Mouse (Mus musculus) cerebellum, adult 9-11 months (tissue): ENCODE data around the gene Akr1b8.
"Not testable (repeated sequence)": the region's sequence is repeated elsewhere in the genome, so short reads cannot be mapped to it uniquely, and the experiment has no call there.

Source experiments
- DNase-seq: peaks from one replicate; pipeline ENCODE4 v3.0.0; 2022

Akr1b8 gene

DNA sequence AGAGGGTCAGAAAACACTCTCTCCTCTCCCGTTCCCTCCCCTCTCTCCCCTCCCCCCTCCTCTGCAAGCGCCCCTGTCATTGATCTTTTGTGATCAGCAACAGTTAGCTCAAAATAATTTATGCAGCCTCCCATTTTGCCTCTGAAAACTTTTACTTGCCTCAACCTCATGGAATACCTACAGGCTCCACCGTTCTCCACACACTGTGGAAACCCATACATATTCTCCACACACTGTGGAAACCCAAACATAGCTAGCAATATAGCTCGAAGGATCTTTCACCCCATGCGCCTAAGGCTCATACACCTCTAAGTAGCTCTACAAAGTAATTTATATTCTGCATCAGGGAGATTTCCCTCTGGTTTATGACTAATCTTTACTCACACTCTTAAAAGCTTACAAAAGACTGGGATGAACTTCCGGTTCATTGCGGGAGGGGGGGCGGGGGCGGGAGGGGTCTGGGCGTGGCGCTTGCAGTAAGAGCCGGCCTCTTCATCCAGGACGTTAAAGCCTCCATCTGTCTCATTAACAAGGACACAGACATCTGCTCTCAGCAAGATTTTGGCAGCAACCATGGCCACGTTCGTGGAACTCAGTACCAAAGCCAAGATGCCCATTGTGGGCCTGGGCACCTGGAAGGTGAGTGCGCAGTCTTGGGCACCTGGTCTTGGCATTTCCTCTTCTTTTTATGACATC, at the start of gene Akr1b8:
TSS of gene Akr1b8 (plus strand) at position 462 of the 696 bp plus-strand sequence.
- DNase-seq = peak; percentile 85

DNA sequence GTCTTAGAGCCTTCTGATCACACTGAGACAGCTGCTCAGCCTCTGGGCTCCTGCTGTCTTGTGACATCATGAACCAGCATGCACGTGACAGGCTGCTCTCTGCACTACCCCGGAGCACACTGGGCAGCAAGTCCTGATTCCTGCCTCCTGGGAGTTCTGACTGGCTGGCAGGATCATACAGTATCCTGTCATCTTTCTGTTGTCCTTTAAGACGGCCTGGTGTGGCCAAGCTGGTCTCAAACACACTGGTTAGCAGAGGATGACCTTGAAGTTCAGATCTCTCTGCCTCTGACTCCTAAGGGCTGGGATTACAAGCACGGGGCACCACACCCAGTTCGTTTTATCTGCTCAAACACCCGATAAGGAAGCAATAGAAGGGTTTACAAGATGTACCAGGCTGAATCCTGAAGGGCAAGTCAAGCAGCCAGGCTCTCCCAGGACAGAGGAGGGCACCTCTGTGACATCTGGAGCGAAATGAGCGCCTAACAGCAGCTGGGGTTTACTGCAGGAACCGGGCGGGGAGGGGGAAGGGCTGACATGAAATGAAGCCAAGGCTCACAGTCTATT, 49.2 kb upstream of the Akr1b8 start:
- no peak for DNase-seq

GRCm38 (mm10) chr6:34306797-34307196, 47.1 kb upstream of the Akr1b8 start:
- no peak for DNase-seq

- DNase-seq = no peak
These were observed 44.4 kb upstream of the Akr1b8 start for GRCm38 (mm10) chr6:34309526-34309925.

- DNase-seq = no peak
These were observed 43.8 kb upstream of the Akr1b8 start for GRCm38 (mm10) chr6:34310023-34310595.

DNA sequence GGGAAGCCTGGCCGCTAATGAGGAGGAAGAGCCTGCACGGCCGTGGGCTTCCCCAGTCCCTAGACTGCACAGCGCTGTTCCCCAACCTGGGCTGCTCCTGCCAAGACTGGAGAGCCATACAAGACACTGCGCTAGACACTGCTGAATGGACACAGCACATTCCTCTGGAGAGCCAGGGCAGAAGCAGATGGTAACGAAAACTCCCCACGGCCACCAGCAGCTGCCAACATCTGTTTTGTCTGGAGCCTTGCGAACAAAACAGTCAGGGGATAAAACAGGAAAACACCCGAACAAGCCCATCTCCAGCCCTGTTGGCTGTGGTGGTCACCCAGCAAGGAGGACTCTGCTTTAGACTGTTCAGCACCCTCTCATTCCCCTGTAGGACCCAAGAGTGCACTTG, 40.5 kb upstream of the Akr1b8 start:
- no peak for DNase-seq

DNA sequence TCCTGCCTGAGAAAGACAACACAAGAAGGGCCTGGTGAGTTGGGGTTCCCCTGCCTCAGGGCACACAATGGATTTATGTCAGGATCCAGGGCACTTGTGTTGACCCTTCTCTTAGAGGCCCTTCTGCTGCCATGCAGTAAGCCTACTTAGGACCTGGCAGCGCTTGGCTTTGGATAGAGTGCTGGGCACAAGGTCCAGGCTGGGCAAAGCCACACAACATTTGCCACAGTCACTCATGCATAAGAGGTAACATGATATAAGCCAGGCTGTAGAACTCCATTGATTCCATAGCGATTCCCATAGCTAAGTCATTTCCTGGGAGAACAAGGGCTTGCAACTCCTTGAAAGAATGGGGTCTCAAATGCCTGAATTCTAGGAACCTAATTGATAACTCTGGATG, 40.0 kb upstream of the Akr1b8 start:
- no peak for DNase-seq

DNA sequence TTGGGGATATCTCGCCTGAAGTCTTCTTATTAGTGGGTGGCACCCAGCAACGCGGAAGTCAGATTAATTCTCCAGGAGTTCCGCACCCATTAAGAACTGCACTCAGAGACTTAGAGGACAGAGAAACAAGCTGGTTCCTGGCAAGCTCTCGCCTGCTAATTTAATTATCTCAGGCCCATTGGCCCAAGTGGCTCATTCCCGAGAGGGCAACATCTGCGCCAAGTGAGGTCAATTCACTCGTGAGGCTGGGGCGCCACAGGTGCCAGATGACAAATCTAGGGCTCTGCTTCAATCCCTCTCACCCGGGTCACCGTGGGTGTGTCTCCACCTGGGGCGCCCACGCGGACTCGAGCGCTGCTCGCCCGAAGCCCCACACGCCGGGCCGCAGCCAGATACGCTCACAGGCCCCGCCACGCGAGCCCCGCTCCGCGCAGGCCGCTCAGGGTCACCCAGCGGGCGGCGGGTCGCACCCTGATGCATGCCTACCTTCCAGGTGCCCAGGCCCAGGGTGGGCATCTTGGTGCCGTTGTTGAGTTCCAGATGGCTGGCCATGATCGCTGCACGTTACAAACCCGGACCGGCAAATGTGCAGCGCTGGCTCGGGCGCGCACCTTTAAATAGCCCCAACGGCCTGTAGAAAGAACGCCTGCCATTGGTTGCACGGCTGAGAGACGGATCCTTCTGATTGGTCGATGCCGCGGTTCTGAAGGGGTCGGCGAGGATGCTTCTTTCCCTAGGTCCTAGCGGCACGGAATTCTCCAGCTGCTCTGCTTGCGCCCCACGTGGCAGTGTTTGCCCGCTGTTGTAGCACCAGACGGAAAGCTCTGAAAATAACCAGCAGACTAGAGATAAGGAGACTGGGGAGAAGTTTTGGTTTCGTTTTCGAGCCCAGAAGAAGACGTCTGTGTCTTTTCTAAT, 36.8 kb upstream of the Akr1b8 start, which contains the start of gene Akr1b3:
TSS of gene Akr1b3 (minus strand) at position 625 of the 918 bp plus-strand sequence.
- peak; percentile 88 for DNase-seq

DNA sequence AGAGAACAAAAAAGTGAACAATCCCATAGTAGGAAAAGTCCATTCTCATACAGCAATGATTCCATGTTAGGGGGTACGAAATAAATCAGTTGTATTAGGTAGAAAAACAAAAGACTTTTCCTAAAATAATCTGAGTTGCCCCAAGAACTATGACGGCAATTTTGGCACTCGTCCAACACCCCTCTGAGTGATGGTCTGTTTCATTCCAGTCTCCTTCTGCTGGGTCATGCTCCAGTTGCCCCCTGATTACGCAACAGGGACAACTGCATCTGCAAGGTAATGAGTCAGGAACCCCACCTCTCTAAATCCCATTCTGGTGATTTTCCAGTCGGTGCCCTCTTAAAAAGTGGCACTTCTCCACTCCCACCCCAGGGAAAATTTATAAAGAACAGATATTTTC, 35.7 kb upstream of the Akr1b8 start:
- peak; percentile 30 for DNase-seq

GRCm38 (mm10) chr6:34318636-34319035, 35.3 kb upstream of the Akr1b8 start:
- DNase-seq = no peak

DNA sequence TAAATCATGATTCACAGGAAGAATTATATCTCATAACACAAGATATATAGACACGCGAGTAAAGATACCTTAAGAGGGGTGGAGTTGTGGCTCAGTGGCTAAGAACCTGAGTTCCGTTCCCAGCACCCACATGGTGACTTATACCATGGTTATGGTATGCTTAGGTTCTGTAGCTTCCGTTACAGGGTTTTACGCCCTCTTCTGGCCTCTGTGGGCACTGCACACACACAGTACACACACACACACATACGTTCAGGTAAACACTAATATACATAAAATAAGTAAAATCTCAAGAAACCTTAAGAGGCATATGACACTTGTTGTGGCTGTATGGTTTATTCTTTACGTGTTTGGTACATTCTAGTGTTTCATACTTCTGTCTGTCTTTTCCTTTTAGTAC, 31.8 kb upstream of the Akr1b8 start:
- no peak for DNase-seq

DNA sequence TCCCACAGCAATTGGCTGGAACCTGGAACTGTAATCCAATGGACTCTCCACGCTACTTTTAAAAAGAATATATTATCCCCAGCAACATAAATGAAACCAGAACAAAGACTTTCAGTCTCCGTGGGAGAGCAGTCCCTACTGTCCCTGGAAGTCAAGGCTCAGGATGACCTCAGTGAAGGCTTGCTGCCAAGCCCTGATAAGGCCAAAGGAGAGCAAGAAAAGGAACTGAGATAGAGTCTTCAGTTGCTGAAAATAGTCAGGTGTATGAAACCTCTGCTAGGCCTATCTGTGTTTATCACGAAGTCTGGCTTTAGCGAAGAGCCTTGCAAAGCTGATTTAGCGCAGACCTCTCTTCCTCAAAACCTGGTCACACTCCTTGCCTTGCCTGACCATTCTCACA, 22.5 kb upstream of the Akr1b8 start:
- DNase-seq = no peak

GRCm38 (mm10) chr6:34331804-34332203, 22.1 kb upstream of the Akr1b8 start:
- DNase-seq = not testable (repeated sequence)

DNA sequence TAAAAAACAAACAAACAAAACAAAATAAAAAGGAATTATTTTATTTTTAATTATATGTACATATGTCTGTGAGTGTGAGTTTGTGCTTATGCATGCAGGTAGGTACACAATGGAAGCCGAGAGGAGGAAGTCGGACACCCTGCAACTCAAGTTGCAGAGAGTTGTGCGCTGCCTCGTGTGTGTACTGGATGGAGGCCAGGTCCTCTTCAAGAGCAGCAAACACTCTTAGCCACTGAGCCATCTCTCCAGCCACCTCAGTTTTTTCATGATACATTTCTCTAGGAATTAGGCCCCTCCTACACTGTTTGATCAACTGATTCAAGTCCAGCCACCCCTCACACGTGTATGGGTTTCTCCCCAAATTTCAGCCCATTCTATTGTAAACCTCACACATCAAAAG, 19.2 kb upstream of the Akr1b8 start:
- no peak for DNase-seq

DNA sequence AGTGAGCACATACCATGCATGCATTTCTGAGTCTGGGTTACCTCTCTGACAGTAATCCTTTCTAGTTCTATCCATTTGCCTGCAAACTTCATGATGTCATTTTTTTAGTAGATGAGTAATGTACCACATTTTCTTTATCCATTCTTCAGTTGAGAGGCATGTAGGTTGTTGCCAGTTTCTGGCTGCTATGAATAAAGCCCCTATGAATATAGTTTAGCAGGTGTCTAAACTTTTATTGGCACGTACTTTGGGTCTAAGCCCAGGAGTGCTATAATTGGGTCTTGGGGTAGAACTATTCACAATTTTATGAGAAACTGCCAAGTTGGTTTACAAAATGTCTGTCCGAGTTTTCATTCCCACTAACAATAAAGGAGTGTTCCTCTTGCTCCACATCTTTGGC, 16.1 kb upstream of the Akr1b8 start:
- no peak for DNase-seq

- DNase-seq = no peak
These were observed 11.9 kb upstream of the Akr1b8 start for GRCm38 (mm10) chr6:34341991-34342390.

DNA sequence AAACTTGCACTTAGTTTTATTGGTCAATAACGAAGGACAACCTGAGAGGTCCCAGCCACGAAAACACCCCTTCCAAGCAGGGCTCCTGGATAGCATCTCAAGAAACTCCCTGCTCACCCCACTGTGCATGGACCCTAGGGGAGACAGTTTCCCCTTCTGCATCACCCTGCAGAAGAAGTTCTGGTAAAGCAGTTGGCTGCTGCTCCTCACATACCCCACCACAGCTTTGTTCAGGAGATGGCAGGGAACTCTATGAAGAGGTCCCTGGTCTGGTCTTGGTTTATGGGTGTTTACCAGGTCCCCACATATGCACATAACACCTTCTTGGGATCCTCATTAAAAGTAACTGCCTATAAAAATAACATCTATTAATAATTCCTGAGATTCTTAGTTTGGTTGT, 11.4 kb upstream of the Akr1b8 start:
- DNase-seq = no peak

DNA sequence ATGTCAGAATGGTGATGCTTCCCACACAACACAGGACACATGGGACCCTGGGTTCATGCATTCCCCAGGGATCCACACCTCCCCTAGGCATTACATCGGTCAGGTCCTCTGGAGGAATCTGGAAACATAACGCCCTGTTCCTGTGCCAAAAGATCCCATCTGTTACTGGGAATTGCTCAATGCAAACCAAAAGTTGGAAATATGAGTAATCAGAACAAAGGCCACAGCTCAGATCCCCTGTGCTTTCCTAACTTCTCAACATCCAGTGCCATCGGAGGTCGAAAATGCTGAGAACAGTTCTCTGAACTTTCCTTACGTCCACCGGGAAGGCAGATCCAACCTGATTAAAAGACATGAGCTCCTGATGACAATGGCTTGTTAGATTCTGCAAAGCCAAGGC, 10.5 kb upstream of the Akr1b8 start:
- DNase-seq = no peak

GRCm38 (mm10) chr6:34344135-34344850, 9.6 kb upstream of the Akr1b8 start:
- no peak for DNase-seq

GRCm38 (mm10) chr6:34344935-34345334, 9.0 kb upstream of the Akr1b8 start:
- DNase-seq = no peak

GRCm38 (mm10) chr6:34346096-34346898, 7.6 kb upstream of the Akr1b8 start:
- peak; percentile 23 for DNase-seq
